Mouse (Mus musculus): ENCODE results near the gene Foxj3.
"Not testable (repeated sequence)": the region's sequence is repeated elsewhere in the genome, so short reads cannot be mapped to it uniquely, and the experiment has no call there.

The Foxj3 gene

GRCm38 (mm10) chr4:119536615-119537014 lies at the start of gene Foxj3:
Foxj3 (plus strand) TSS chr4:119537004.
- DNase-seq (ENCODE audit: low read depth, low spot score), result not testable (repeated sequence)

DNA sequence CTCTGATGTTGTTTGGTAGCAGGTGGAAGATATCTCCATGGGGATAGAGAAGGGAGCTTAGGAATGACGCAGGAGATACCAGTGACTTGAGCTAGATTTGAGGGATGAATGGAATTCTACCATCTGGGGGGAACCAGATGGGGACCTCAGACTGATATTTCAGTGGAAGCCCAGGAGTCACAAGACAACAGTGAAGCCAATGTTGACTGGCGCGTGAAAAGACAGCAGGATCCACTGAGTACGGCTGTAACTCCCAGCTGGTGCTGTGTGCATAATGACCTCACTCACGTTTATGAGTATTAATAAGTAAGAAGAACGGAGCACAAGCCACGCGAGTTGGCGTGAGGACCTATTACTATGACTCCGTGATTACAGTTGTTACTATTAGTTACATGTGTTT lies 47.1 kb upstream of the Foxj3 start:
- no peak for DNase-seq (ENCODE audit: low read depth, low spot score)

- no peak for DNase-seq (ENCODE audit: low read depth, low spot score)
Observed at GRCm38 (mm10) chr4:119490806-119491205, 46.0 kb upstream of the Foxj3 start.

GRCm38 (mm10) chr4:119492291-119492932 lies 44.4 kb upstream of the Foxj3 start, which contains the start of gene Rimkla:
Rimkla (minus strand) TSS chr4:119492628.
- DNase-seq (ENCODE audit: low read depth, low spot score), result peak; percentile 49

DNA sequence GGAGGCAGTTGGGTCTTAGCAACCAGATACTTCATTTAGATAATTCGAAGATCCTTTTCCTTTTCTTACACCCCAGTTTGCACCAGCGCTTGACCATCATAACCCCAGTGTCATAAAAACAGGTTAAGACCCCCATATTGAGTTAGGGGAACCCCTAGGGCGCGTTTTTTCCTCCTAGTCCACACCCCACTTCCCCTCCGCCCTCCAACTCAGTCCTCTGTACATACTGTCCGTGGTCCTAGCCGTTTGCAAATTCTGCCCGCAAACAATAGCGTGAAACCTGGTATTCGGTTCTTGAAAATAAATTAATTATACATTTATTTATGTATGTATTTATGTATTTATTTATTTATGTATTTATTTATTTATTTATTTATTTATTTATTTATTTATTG lies 43.9 kb upstream of the Foxj3 start:
- no peak for DNase-seq (ENCODE audit: low read depth, low spot score)

DNA sequence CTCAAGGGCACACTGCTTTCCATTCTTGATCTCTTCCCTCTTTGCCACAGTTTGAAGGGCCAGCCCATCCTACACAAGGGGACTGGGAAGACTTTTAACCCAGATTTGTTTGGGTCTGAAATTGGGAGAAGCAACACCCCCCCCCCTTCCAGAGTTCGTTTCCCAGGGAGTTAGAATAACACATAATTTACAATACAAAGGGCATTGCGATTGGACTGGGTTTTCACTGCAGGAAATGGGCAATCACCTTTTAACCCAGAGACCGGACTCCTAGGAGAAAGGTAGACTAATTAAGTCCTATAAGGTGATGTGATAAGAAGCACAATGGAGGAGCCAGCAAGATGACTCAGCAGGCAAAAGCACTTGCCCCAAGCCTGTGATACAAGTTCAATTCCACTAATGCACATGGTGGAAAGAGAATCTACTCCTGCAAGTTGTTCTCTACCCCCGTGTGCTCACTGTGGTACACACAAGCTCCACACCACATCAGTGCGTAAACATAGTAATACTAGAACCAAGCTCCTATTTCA lies 38.4 kb upstream of the Foxj3 start:
- no peak for DNase-seq (ENCODE audit: low read depth, low spot score)

DNA sequence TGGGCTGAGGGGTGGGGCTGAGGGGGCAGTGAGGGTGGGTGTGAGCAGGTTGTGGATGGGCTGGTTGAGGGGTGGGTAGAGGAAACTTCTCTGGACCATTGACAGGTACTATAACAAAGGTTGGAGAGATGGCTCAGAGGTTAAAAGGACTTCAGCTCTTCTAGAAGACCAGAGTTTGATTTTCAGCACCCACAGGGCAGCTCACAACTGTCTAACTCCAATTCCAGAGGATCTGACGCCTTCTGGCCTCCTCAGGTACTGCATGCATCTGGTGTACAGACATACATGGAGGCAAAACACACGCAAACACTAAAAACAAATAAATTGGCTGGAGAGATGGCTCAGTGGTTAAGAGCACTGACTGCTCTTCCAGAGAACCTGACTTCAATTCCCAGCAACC lies 25.2 kb upstream of the Foxj3 start:
- no peak for DNase-seq (ENCODE audit: low read depth, low spot score)

GRCm38 (mm10) chr4:119512731-119513141 lies 24.1 kb upstream of the Foxj3 start:
- no peak for DNase-seq (ENCODE audit: low read depth, low spot score)

GRCm38 (mm10) chr4:119523575-119523974 lies 13.2 kb upstream of the Foxj3 start:
- DNase-seq (ENCODE audit: low read depth, low spot score), result no peak

GRCm38 (mm10) chr4:119524010-119524409 lies 12.8 kb upstream of the Foxj3 start:
- DNase-seq (ENCODE audit: low read depth, low spot score), result no peak

GRCm38 (mm10) chr4:119524466-119524865 lies 12.3 kb upstream of the Foxj3 start:
- DNase-seq (ENCODE audit: low read depth, low spot score), result no peak

DNA sequence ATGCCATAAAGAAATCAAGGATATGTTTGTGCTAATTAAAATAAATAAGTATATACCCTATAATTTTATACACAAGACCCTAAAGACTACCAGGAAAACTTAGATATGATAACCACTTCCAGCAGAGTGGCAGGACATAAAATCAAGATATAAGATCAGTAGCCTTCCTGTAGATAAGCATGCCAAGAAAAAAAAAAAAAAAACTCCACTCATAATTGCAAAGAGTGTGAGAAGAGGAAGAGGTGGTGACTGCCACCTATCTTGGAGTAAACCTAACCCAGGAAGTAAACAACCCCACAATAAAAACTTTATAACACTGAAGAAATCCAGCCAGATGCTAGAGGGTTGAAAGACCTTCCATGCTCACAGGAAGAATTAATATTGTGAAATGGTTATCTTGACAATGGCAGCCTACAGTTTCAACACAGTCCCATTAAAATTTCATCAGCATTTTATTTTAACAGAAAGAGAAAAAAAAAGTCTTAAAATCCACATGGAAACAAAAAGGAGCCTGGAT lies 10.4 kb upstream of the Foxj3 start:
- no peak for DNase-seq (ENCODE audit: low read depth, low spot score)

DNA sequence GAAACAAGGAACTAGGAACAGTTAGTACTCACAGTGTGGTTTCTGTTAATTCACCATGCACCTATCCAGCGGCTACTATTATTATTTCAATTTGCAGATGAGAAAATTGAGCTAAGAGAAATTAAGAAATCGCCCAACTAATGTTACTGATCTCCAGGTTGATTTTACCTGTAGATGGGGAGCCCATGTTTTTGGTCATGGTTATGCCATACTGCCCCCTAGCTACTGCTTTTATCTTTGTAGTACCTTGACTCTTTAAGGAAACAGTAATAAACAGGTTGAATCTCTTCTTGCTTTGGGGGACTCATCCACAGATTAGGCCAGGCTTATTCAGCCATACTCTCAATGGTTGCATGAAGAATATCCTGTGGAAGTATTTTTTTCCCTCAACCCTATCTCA lies 5.0 kb upstream of the Foxj3 start:
- no peak for DNase-seq (ENCODE audit: low read depth, low spot score)

DNA sequence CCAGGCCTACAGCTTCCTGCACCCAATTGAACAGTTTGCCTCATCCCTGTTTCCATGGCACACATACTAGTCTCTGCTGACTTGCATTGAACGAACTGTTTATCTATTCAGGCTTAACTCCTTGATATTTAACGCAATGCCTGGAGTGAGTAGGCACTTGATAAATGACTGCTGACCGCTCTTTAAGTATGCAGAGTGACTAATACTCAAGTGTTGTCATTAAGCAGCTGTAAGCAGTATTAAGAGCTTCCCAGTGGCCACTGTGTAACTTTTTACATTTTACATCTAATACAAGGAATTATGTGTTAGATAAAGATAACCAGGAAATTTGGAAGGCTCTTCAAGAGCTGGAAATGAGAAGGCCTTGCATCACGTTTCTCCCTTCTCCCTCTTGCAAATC lies 1.7 kb upstream of the Foxj3 start:
- no peak for DNase-seq (ENCODE audit: low read depth, low spot score)

GRCm38 (mm10) chr4:119537436-119537835 lies 632 bp downstream of the Foxj3 start:
- no peak for DNase-seq (ENCODE audit: low read depth, low spot score)

- peak; percentile 92 for DNase-seq (ENCODE audit: low read depth, low spot score)
Observed at GRCm38 (mm10) chr4:119539031-119539824, 2.4 kb downstream of the Foxj3 start, which contains the start of gene Frg2f1. Frg2f1 (minus strand) TSS chr4:119539529.

- DNase-seq (ENCODE audit: low read depth, low spot score), result peak; percentile 16
Observed at GRCm38 (mm10) chr4:119539836-119540532, 3.2 kb downstream of the Foxj3 start.

- DNase-seq (ENCODE audit: low read depth, low spot score), result no peak
Observed at GRCm38 (mm10) chr4:119540533-119540890, 3.7 kb downstream of the Foxj3 start.

- no peak for DNase-seq (ENCODE audit: low read depth, low spot score)
Observed at GRCm38 (mm10) chr4:119550864-119551263, 14.1 kb downstream of the Foxj3 start.

DNA sequence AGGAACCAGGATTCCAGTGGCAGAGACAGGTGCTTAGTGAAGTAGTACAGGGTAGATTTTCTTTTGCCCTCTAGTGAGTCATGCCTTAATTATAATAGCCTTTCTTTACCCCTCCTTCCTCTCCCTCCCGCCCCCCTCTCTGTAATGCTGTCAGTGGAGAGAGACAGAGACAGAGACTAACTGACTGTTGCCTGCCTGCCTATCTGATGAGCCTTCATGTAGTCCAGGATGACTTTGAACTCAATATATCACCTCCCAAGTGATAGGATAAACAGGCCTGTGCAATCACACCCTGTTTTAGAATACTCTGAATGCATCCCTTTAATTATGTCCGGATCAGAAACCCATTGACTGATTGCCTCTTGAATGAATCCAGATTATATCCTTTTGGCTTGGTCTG lies 18.7 kb downstream of the Foxj3 start:
- no peak for DNase-seq (ENCODE audit: low read depth, low spot score)

DNA sequence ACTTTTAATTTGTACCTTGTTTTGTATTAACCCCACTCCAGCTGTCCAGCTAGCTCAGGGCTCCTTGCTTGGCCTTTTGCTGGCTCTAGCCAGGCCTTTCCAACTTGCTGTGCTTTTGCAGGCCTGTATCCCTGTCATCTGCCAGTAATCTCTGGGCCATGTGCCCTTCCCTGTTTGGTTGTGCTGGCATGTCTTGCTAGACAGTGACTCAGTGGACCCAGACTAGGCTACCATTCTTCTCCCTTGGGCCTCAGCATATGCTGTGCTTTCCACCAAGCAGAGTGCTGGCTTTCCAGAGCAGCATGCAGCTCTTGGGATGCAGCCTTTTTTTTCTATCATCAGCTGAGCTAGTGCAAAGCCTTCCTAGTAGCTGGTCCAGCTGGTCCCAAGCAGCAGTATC lies 26.3 kb downstream of the Foxj3 start:
- DNase-seq (ENCODE audit: low read depth, low spot score), result no peak

- no peak for DNase-seq (ENCODE audit: low read depth, low spot score)
Observed at GRCm38 (mm10) chr4:119566322-119566835, 29.6 kb downstream of the Foxj3 start.
